Mouse (Mus musculus): ENCODE measurements around the gene Dnaaf2.
"Not testable (repeated sequence)": the region's sequence is repeated elsewhere in the genome, so short reads cannot be mapped to it uniquely, and the experiment has no call there.

Dnaaf2 gene

GRCm38 (mm10) chr12:69197378-69198163, 658 bp downstream of the Dnaaf2 start:
- DNase-seq, result peak; percentile 80

GRCm38 (mm10) chr12:69196444-69197377, 1.5 kb downstream of the Dnaaf2 start, which contains the start of gene Gm49383:
Gm49383 (minus strand) TSS chr12:69197104.
- peak; percentile 85 for DNase-seq

GRCm38 (mm10) chr12:69192637-69193036, 5.6 kb downstream of the Dnaaf2 start:
- no peak for DNase-seq

- no peak for DNase-seq
Observed at GRCm38 (mm10) chr12:69191396-69191795, 6.8 kb downstream of the Dnaaf2 start.

GRCm38 (mm10) chr12:69190522-69190921, 7.7 kb downstream of the Dnaaf2 start:
- DNase-seq, result no peak

GRCm38 (mm10) chr12:69190074-69190473, 8.2 kb downstream of the Dnaaf2 start:
- no peak for DNase-seq

- DNase-seq, result peak; percentile 26
Observed at GRCm38 (mm10) chr12:69186811-69187471, 11.3 kb downstream of the Dnaaf2 start.

GRCm38 (mm10) chr12:69185371-69185770, 12.9 kb downstream of the Dnaaf2 start:
- no peak for DNase-seq

- peak; percentile 76 for DNase-seq
Observed at GRCm38 (mm10) chr12:69184342-69185295, 13.6 kb downstream of the Dnaaf2 start.

- peak; percentile 100 for DNase-seq
Observed at GRCm38 (mm10) chr12:69183583-69184308, 14.5 kb downstream of the Dnaaf2 start, which contains the start of the genes Rpl36al and Mgat2. Rpl36al (minus strand) TSS chr12:69184083. Mgat2 (plus strand) TSS chr12:69184157.

GRCm38 (mm10) chr12:69181800-69182199, 16.4 kb downstream of the Dnaaf2 start:
- no peak for DNase-seq

GRCm38 (mm10) chr12:69179371-69179770, 18.9 kb downstream of the Dnaaf2 start:
- peak; percentile 22 for DNase-seq

GRCm38 (mm10) chr12:69177526-69177925, 20.7 kb downstream of the Dnaaf2 start:
- DNase-seq, result no peak

- no peak for DNase-seq
Observed at GRCm38 (mm10) chr12:69175975-69176374, 22.3 kb downstream of the Dnaaf2 start.

GRCm38 (mm10) chr12:69171307-69171706, 26.9 kb downstream of the Dnaaf2 start:
- no peak for DNase-seq

- peak; percentile 91 for DNase-seq
Observed at GRCm38 (mm10) chr12:69168461-69169106, 29.6 kb downstream of the Dnaaf2 start, which contains the start of gene Lrr1. Lrr1 (plus strand) TSS chr12:69168814.

- no peak for DNase-seq
Observed at GRCm38 (mm10) chr12:69167656-69168460, 30.4 kb downstream of the Dnaaf2 start.

GRCm38 (mm10) chr12:69166861-69167581, 31.2 kb downstream of the Dnaaf2 start:
- not testable (repeated sequence) for DNase-seq

GRCm38 (mm10) chr12:69164904-69165303, 33.3 kb downstream of the Dnaaf2 start:
- DNase-seq, result no peak

Measured in kidney, postnatal 10 days (tissue).